Comparison of ENCODE assay signal across 9 mouse cellular contexts in the genomic region with DNA sequence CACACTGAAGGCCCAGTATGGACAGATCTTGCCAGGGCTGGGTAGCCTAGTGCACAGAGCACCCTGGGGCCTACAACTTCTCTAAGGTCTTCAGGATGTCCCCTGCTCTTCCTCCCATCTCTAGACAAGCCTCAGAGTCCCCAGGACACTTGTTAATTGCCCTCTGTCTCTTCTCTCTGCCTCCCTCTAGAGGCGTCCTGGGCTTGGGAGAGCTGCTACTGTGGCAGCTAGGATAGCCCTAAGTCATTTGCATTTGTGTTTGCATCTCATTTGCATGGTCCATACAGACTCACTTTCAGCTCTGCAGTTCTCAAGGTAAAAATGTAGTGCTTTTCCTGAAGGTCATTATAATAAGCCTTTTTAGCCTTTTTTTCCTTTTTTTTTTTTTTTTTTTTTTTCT. TPM values are rescaled to one million over a fixed set of nuclear protein-coding genes. Genes with fewer than 3 reads are reported as not detected.
DNase-seq lines count a peak whose midpoint lies in the region; ATAC-seq and TF ChIP-seq lines count a peak whose summit lies in the region.
"Had no signal": no experiment of that assay in that cellular context is flagged by ENCODE, and none has a peak within 500 bp of the region (broad histone marks: within the 10 kb centered on the region; RNA-seq: fewer than 3 reads in every experiment).

No protein-coding gene starts in this region.

- peak; percentile 55 for DNase-seq in hindbrain, embryonic 11.5 days (ENCODE audit: low spot score)
- peak; percentile 54 for DNase-seq in R1 (ENCODE audit: low read depth, low spot score)
- peak; percentile 71 for DNase-seq in kidney, postnatal 0 days (ENCODE audit: low spot score)
- DNase-seq in left cerebral cortex, postnatal 25 days (ENCODE audit: low spot score in 2 of 2), result no peak

- H3K27ac ChIP-seq in hindbrain, embryonic 11.5 days (ENCODE audit: low read depth, low read length), result no peak overlapping the region
- no peak overlapping the region for H3K27ac ChIP-seq in hindbrain, embryonic 13.5 days
- H3K27ac ChIP-seq in ES-Bruce4 (ENCODE audit: insufficient read depth, low read length), result no peak overlapping the region
- no peak overlapping the region for H3K27ac ChIP-seq in kidney, postnatal 0 days
- no peak overlapping the region for H3K27ac ChIP-seq in small intestine, adult 2 months (ENCODE audit: insufficient read depth, low read depth, low read length)
- H3K27ac ChIP-seq: embryonic facial prominence, embryonic 12.5 days; limb, embryonic 15.5 days had no signal

- no peaks in the 10 kb centered on the region for H3K27me3 ChIP-seq in hindbrain, embryonic 11.5 days (ENCODE audit: control insufficient read depth, insufficient read depth, low read length)
- H3K27me3 ChIP-seq in hindbrain, embryonic 13.5 days, result peaks cover 6% of the 10 kb centered on the region; the same call in 1 of the 2 replicates
- no peaks in the 10 kb centered on the region for H3K27me3 ChIP-seq in ES-Bruce4 (ENCODE audit: control insufficient read depth, insufficient read depth, low read length, poor library complexity, severe bottlenecking)
- H3K27me3 ChIP-seq in kidney, postnatal 0 days (ENCODE audit: insufficient read depth, low read length), result 0 out of 2 replicates have a peak, but pooled peaks cover 2% of the 10 kb centered on the region
- no peaks in the 10 kb centered on the region; the same call in 1 of the 2 replicates for H3K27me3 ChIP-seq in small intestine, adult 2 months (ENCODE audit: control insufficient read depth, insufficient read depth, low read length)
- H3K27me3 ChIP-seq: embryonic facial prominence, embryonic 12.5 days; limb, embryonic 15.5 days had no signal

- no peaks in the 10 kb centered on the region for H3K36me3 ChIP-seq in hindbrain, embryonic 11.5 days (ENCODE audit: control insufficient read depth, insufficient read depth, low read length)
- H3K36me3 ChIP-seq in hindbrain, embryonic 13.5 days, result no peaks in the 10 kb centered on the region
- no peaks in the 10 kb centered on the region for H3K36me3 ChIP-seq in ES-Bruce4 (ENCODE audit: control insufficient read depth, insufficient read depth, low read length, poor library complexity, severe bottlenecking)
- no peaks in the 10 kb centered on the region for H3K36me3 ChIP-seq in kidney, postnatal 0 days (ENCODE audit: insufficient read depth, low read length)
- no peaks in the 10 kb centered on the region for H3K36me3 ChIP-seq in small intestine, adult 2 months (ENCODE audit: control insufficient read depth, insufficient read depth, low read length)
- H3K36me3 ChIP-seq: embryonic facial prominence, embryonic 12.5 days; limb, embryonic 15.5 days had no signal

- no peak overlapping the region for H3K9ac ChIP-seq in hindbrain, embryonic 11.5 days (ENCODE audit: low read depth, low read length)
- H3K9ac ChIP-seq in hindbrain, embryonic 13.5 days, result no peak overlapping the region
- H3K9ac ChIP-seq in ES-Bruce4 (ENCODE audit: low read depth, poor library complexity, severe bottlenecking), result no peak overlapping the region
- H3K9ac ChIP-seq in kidney, postnatal 0 days (ENCODE audit: low read depth, low read length), result no peak overlapping the region
- H3K9ac ChIP-seq: embryonic facial prominence, embryonic 12.5 days; limb, embryonic 15.5 days had no signal

- no peak overlapping the region for H3K4me3 ChIP-seq in hindbrain, embryonic 11.5 days (ENCODE audit: low read depth, low read length)
- no peak overlapping the region for H3K4me3 ChIP-seq in hindbrain, embryonic 13.5 days
- no peak overlapping the region for H3K4me3 ChIP-seq in ES-Bruce4 (ENCODE audit: low read depth, low read length)
- no peak overlapping the region for H3K4me3 ChIP-seq in kidney, postnatal 0 days (replicated peaks; ENCODE audit: low read depth, low read length)
- no peak overlapping the region for H3K4me3 ChIP-seq in small intestine, adult 2 months (ENCODE audit: low read depth, low read length)
- H3K4me3 ChIP-seq: embryonic facial prominence, embryonic 12.5 days; limb, embryonic 15.5 days had no signal

- no peak for TF ChIP-seq EP300 in ES-Bruce4 (IDR thresholded peaks at IDR 0.05; ENCODE audit: insufficient read depth, low read depth, low read length)

- no peak for TF ChIP-seq POLR2A in ES-Bruce4 (IDR thresholded peaks at IDR 0.05; ENCODE audit: insufficient read depth, low read length)
- no peak for TF ChIP-seq POLR2A in small intestine, adult 2 months (IDR thresholded peaks at IDR 0.05; ENCODE audit: low read depth, low read length)

- WGBS in hindbrain, embryonic 11.5 days, result 7% methylated on average over 1 of the region's 1 CpGs
- WGBS in hindbrain, embryonic 13.5 days, result 8% methylated on average over 1 of the region's 1 CpGs
- WGBS in kidney, postnatal 0 days, result 7% methylated on average over 1 of the region's 1 CpGs
- 0% methylated on average over 1 of the region's 1 CpGs for WGBS in small intestine, adult 2 months

- ATAC-seq in hindbrain, embryonic 11.5 days (ENCODE audit: low FRiP score), result no peak
- ATAC-seq in hindbrain, embryonic 13.5 days (ENCODE audit: low FRiP score), result no peak
- ATAC-seq in kidney, postnatal 0 days (replicated peaks; ENCODE audit: low FRiP score, low read depth), result no peak

- TF ChIP-seq CTCF in ES-Bruce4 (IDR thresholded peaks at IDR 0.05; ENCODE audit: low read depth, low read length), result peak; percentile 46
- TF ChIP-seq CTCF in kidney, postnatal 0 days (IDR thresholded peaks at IDR 0.05; ENCODE audit: low read depth), result peak; percentile 68
- peak; percentile 54; the same call in 1 of the 2 replicates for TF ChIP-seq CTCF in small intestine, adult 2 months (IDR thresholded peaks at IDR 0.05; ENCODE audit: extremely low read depth, insufficient read length, insufficient replicate concordance, low read depth, low read length)

- H3K9me3 ChIP-seq in hindbrain, embryonic 11.5 days (ENCODE audit: control insufficient read depth, low read length), result no peaks in the 10 kb centered on the region
- H3K9me3 ChIP-seq in hindbrain, embryonic 13.5 days, result no peaks in the 10 kb centered on the region
- H3K9me3 ChIP-seq in ES-Bruce4 (replicated peaks; ENCODE audit: control insufficient read depth, insufficient read depth, low read length, poor library complexity, severe bottlenecking), result no peaks in the 10 kb centered on the region
- no peaks in the 10 kb centered on the region for H3K9me3 ChIP-seq in kidney, postnatal 0 days (replicated peaks; ENCODE audit: low read length)
- H3K9me3 ChIP-seq: embryonic facial prominence, embryonic 12.5 days; limb, embryonic 15.5 days had no signal

- 0 out of 2 replicates have a peak, but pooled peaks cover 2% of the 10 kb centered on the region for H3K4me1 ChIP-seq in hindbrain, embryonic 11.5 days (replicated peaks; ENCODE audit: control insufficient read depth, insufficient read depth, low read length)
- H3K4me1 ChIP-seq in hindbrain, embryonic 13.5 days (replicated peaks), result peaks cover 36% of the 10 kb centered on the region
- no peaks in the 10 kb centered on the region for H3K4me1 ChIP-seq in ES-Bruce4 (ENCODE audit: control insufficient read depth, insufficient read depth, low read length)
- H3K4me1 ChIP-seq in kidney, postnatal 0 days (replicated peaks; ENCODE audit: insufficient read depth, low read length), result no peaks in the 10 kb centered on the region
- H3K4me1 ChIP-seq in small intestine, adult 2 months (ENCODE audit: control insufficient read depth, insufficient read depth, insufficient read length, low read length), result no peaks in the 10 kb centered on the region
- H3K4me1 ChIP-seq: embryonic facial prominence, embryonic 12.5 days; limb, embryonic 15.5 days had no signal

- no peak overlapping the region for H3K4me2 ChIP-seq in hindbrain, embryonic 11.5 days (replicated peaks; ENCODE audit: low read depth, low read length)
- no peak overlapping the region for H3K4me2 ChIP-seq in hindbrain, embryonic 13.5 days
- H3K4me2 ChIP-seq in kidney, postnatal 0 days (ENCODE audit: low read length), result no peak overlapping the region
- H3K4me2 ChIP-seq: embryonic facial prominence, embryonic 12.5 days; limb, embryonic 15.5 days had no signal

- intact Hi-C loops in left cerebral cortex, postnatal 25 days (cut with DNase I), result loop anchor here (5.0 kb wide), 2 partner anchors 40 to 130 kb away; no protein-coding TSS in a partner anchor

RNA-seq across cellular contexts. Expression of a gene that starts 11.7 kb away (rescaled TPM):
- polyA plus RNA-seq in hindbrain, embryonic 11.5 days (2014; fragmentation: Nextera tagmentation; extraction: Ambion mirVana), result 4.3 and 5.0 TPM in 2 replicates
- polyA plus RNA-seq in hindbrain, embryonic 13.5 days (2015; fragmentation: Nextera tagmentation; extraction: Ambion mirVana), result 14.7 and 15.7 TPM in 2 replicates
- polyA plus RNA-seq in ES-Bruce4 (2011; ENCODE audit: insufficient read depth, insufficient read length, low read depth, missing spikeins), result 0.40 and 0.94 TPM in 2 replicates
- 2.5 and 2.6 TPM in 2 replicates for polyA plus RNA-seq in kidney, postnatal 0 days (2015; fragmentation: Nextera tagmentation; extraction: Ambion mirVana)
- polyA plus RNA-seq in small intestine, adult 2 months (2012; rRNA removed), result 0.10 and 0.48 TPM in 2 replicates
- total RNA-seq in left cerebral cortex, postnatal 25 days (2021), result 10 to 100 TPM; 12.9 to 15.2 TPM

RNA-seq across cellular contexts. Expression of a gene that starts 56.0 kb away (rescaled TPM):
- 21.7 and 25.7 TPM in 2 replicates for polyA plus RNA-seq in hindbrain, embryonic 11.5 days (2014; fragmentation: Nextera tagmentation; extraction: Ambion mirVana)
- polyA plus RNA-seq in hindbrain, embryonic 13.5 days (2015; fragmentation: Nextera tagmentation; extraction: Ambion mirVana), result 20.1 and 21.4 TPM in 2 replicates
- 9.3 and 10.4 TPM in 2 replicates for polyA plus RNA-seq in ES-Bruce4 (2011; ENCODE audit: insufficient read depth, insufficient read length, low read depth, missing spikeins)
- polyA plus RNA-seq in kidney, postnatal 0 days (2015; fragmentation: Nextera tagmentation; extraction: Ambion mirVana), result 13.9 and 14.5 TPM in 2 replicates
- 6.6 and 7.2 TPM in 2 replicates for polyA plus RNA-seq in small intestine, adult 2 months (2012; rRNA removed)
- 10 to 100 TPM; 27.7 to 31.1 TPM for total RNA-seq in left cerebral cortex, postnatal 25 days (2021)

Comparison
In these comparisons a context has a peak if more than half of its experiments do, and no peak if none do; other contexts are left out.
1. DNase-seq: peak in hindbrain, embryonic 11.5 days (single experiment), R1 (single experiment) and kidney, postnatal 0 days (single experiment); none in left cerebral cortex, postnatal 25 days (0 of 2).
2. Peak in every context shown above with its lines, with median percentiles within 50 percentile points of each other: CTCF ChIP-seq.